ENCODE assay signal across 20 mouse cellular contexts in the genomic region with DNA sequence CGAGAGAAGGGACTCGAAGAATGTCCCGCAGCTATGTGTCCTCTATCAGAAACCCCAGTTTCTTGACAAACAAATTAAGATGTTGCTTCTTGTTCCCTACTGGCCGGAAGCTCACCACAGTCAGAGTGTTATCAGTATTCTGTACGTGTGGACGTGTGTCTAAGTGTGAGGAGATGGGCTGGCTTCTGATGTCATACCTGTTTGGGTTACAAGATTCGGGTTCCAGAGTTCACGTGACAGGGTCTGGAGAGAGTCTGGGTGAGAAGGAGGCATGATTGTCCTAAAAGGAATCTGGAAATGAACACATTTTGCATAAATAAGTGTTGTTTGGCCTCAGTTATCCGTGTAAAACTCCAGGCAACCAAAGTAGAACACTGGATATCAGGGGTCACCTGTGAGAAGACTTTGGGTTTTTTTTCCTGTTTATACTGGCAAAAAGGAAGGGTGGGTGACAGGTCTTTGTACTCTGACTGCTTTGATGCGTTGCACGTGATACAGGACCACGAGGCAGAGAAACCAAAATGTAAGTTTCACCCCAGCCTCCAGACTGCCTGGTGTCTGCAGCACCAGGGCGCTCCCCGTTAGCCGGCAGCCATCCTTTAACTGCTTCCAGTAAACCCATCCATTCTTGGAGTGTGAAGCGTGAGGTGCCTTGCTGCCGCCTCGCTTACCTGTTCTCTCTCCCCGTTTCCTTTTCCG.
DNase-seq lines count a peak whose midpoint lies in the region; ATAC-seq lines count a peak whose summit lies in the region.
"Had no signal": no experiment of that assay in that cellular context is flagged by ENCODE, and none has a peak within 500 bp of the region (broad histone marks: within the 10 kb centered on the region; RNA-seq: fewer than 3 reads in every experiment).

No protein-coding gene starts in this region.

- H3K4me1 ChIP-seq in forebrain, embryonic 10.5 days: peaks cover 46% of the 10 kb centered on the region
- peaks cover 29% of the 10 kb centered on the region for H3K4me1 ChIP-seq in forebrain, embryonic 12.5 days
- peaks cover 7% of the 10 kb centered on the region for H3K4me1 ChIP-seq in midbrain, embryonic 11.5 days (ENCODE audit: control insufficient read depth, insufficient read depth, low read length)
- H3K4me1 ChIP-seq in midbrain, embryonic 10.5 days: peaks cover 19% of the 10 kb centered on the region
- H3K4me1 ChIP-seq: hindbrain, embryonic 15.5 days had no signal

- H3K4me2 ChIP-seq in forebrain, embryonic 12.5 days: no peak overlapping the region
- H3K4me2 ChIP-seq in midbrain, embryonic 11.5 days: no peak overlapping the region
- H3K4me2 ChIP-seq: heart, embryonic 11.5 days; hindbrain, embryonic 15.5 days; midbrain, embryonic 15.5 days had no signal

- H3K9ac ChIP-seq in forebrain, embryonic 12.5 days: no peak overlapping the region
- no peak overlapping the region for H3K9ac ChIP-seq in midbrain, embryonic 11.5 days (ENCODE audit: low read length)
- H3K9ac ChIP-seq: hindbrain, embryonic 15.5 days; liver, postnatal 0 days; midbrain, embryonic 15.5 days had no signal

- no peak for ATAC-seq in forebrain, embryonic 12.5 days (ENCODE audit: low FRiP score)
- 0 out of 2 replicates have a peak, but pooled peaks have one; percentile 4 for ATAC-seq in midbrain, embryonic 11.5 days (ENCODE audit: low FRiP score)
- ATAC-seq in activated CD4-positive, CD25-positive, alpha-beta regulatory T cell, adult 4 months: peak; percentile 58
- ATAC-seq in inflammation-experienced regulatory T-cells, adult 6 months: peak; percentile 60
- ATAC-seq: liver, postnatal 0 days; midbrain, embryonic 15.5 days had no signal

- H3K27ac ChIP-seq in forebrain, embryonic 10.5 days: peak overlapping the region; percentile 40
- H3K27ac ChIP-seq in forebrain, embryonic 12.5 days: no peak overlapping the region
- H3K27ac ChIP-seq in midbrain, embryonic 11.5 days (ENCODE audit: low read depth, low read length): no peak overlapping the region
- H3K27ac ChIP-seq in midbrain, embryonic 10.5 days (replicated peaks): no peak overlapping the region
- H3K27ac ChIP-seq: hindbrain, embryonic 15.5 days; macrophage; midbrain, embryonic 15.5 days had no signal

- H3K4me3 ChIP-seq in forebrain, embryonic 10.5 days: no peak overlapping the region
- no peak overlapping the region for H3K4me3 ChIP-seq in forebrain, embryonic 12.5 days (replicated peaks)
- no peak overlapping the region for H3K4me3 ChIP-seq in midbrain, embryonic 11.5 days (ENCODE audit: low read depth, low read length)
- H3K4me3 ChIP-seq in midbrain, embryonic 10.5 days: no peak overlapping the region
- H3K4me3 ChIP-seq: erythroblast, embryonic 14.5 days; hindbrain, embryonic 15.5 days; midbrain, embryonic 15.5 days had no signal

- no peaks in the 10 kb centered on the region for H3K27me3 ChIP-seq in forebrain, embryonic 10.5 days (ENCODE audit: poor library complexity, severe bottlenecking)
- H3K27me3 ChIP-seq in forebrain, embryonic 12.5 days: no peaks in the 10 kb centered on the region
- H3K27me3 ChIP-seq in midbrain, embryonic 11.5 days (ENCODE audit: control insufficient read depth, insufficient read depth, low read length): no peaks in the 10 kb centered on the region
- H3K27me3 ChIP-seq in midbrain, embryonic 10.5 days (ENCODE audit: low read depth, poor library complexity, severe bottlenecking): no peaks in the 10 kb centered on the region
- H3K27me3 ChIP-seq: hindbrain, embryonic 15.5 days; midbrain, embryonic 15.5 days had no signal

- no peaks in the 10 kb centered on the region for H3K9me3 ChIP-seq in forebrain, embryonic 10.5 days
- H3K9me3 ChIP-seq in forebrain, embryonic 12.5 days: no peaks in the 10 kb centered on the region
- H3K9me3 ChIP-seq in midbrain, embryonic 11.5 days (ENCODE audit: control insufficient read depth, low read length): no peaks in the 10 kb centered on the region
- H3K9me3 ChIP-seq in midbrain, embryonic 10.5 days (replicated peaks): no peaks in the 10 kb centered on the region
- H3K9me3 ChIP-seq: hindbrain, embryonic 15.5 days; midbrain, embryonic 15.5 days had no signal

- DNase-seq in forebrain, embryonic 10.5 days (ENCODE audit: extremely low spot score, low spot score): no peak
- no peak for DNase-seq in midbrain, embryonic 11.5 days (ENCODE audit: low spot score, missing footprints)
- no peak for DNase-seq in midbrain, embryonic 10.5 days (ENCODE audit: low spot score)
- no peak for DNase-seq in urinary bladder, postnatal 14 days (ENCODE audit: low spot score)
- no peak for DNase-seq in spleen, adult 12 weeks (ENCODE audit: low spot score)
- DNase-seq: cerebellum, adult 9-11 months; heart, postnatal 14 days; kidney, adult 9 months; liver; liver, postnatal 0 days; right cerebral cortex, postnatal 14 days; thymus, postnatal 36 days had no signal

- peaks cover 39% of the 10 kb centered on the region for H3K36me3 ChIP-seq in forebrain, embryonic 10.5 days (replicated peaks)
- H3K36me3 ChIP-seq in forebrain, embryonic 12.5 days (replicated peaks): no peaks in the 10 kb centered on the region
- no peaks in the 10 kb centered on the region for H3K36me3 ChIP-seq in midbrain, embryonic 11.5 days (ENCODE audit: control insufficient read depth, insufficient read depth, low read length)
- peaks cover 38% of the 10 kb centered on the region for H3K36me3 ChIP-seq in midbrain, embryonic 10.5 days
- H3K36me3 ChIP-seq: hindbrain, embryonic 15.5 days; midbrain, embryonic 15.5 days had no signal

- WGBS in forebrain, embryonic 10.5 days: 67% methylated on average over 20 of the region's 20 CpGs
- 60% methylated on average over 20 of the region's 20 CpGs for WGBS in forebrain, embryonic 12.5 days
- 75% methylated on average over 20 of the region's 20 CpGs for WGBS in midbrain, embryonic 11.5 days
- 80% methylated on average over 20 of the region's 20 CpGs for WGBS in midbrain, embryonic 10.5 days
